Mouse (Mus musculus): ENCODE data around the gene Cc2d1a. TPM values are rescaled to one million over a fixed set of nuclear protein-coding genes. Genes with fewer than 3 reads are reported as not detected.

Gene Cc2d1a
- polyA plus RNA-seq, 1 experiment from 2014 or later: 14.0 TPM

GRCm38 (mm10) chr8:84125656-84126055 is 22.1 kb downstream of the Cc2d1a start, which contains the start of gene Podnl1:
Gene Podnl1, plus strand, starts transcription at chr8:84125989.
- H3K27ac ChIP-seq (replicated peaks): no peak within 1 kb of the TSS; the same call in 1 of the 2 replicates
- 69% methylated on average over 9 of the region's 9 CpGs for WGBS
- DNase-seq (ENCODE audit: low spot score): no peak

GRCm38 (mm10) chr8:84122151-84122550 is 25.6 kb downstream of the Cc2d1a start:
- 94% methylated on average over 3 of the region's 3 CpGs for WGBS
- Histone ChIP-seq H3K36me3 (no peaks in the 10 kb centered on the region), H3K27me3 (ENCODE audit: low read depth, poor library complexity, severe bottlenecking) (no peaks in the 10 kb centered on the region), H3K9me3 (replicated peaks) (no peaks in the 10 kb centered on the region), H3K4me3 (no peak overlapping the region), H3K27ac (replicated peaks) (no peak overlapping the region), H3K4me1 (peaks cover 1% of the 10 kb centered on the region)
- DNase-seq (ENCODE audit: low spot score): no peak

More at GRCm38 (mm10) chr8:84125656-84126055, 22.1 kb downstream of the Cc2d1a start, which contains the start of gene Podnl1:
- Histone ChIP-seq H3K27me3 (ENCODE audit: low read depth, poor library complexity, severe bottlenecking) (peaks cover 5% of the 10 kb centered on the region), H3K4me1 (peaks cover 10% of the 10 kb centered on the region), H3K4me3 (no peak within 1 kb of the TSS), H3K36me3 (no peaks in the 10 kb centered on the region), H3K9me3 (replicated peaks) (no peaks in the 10 kb centered on the region)

DNA sequence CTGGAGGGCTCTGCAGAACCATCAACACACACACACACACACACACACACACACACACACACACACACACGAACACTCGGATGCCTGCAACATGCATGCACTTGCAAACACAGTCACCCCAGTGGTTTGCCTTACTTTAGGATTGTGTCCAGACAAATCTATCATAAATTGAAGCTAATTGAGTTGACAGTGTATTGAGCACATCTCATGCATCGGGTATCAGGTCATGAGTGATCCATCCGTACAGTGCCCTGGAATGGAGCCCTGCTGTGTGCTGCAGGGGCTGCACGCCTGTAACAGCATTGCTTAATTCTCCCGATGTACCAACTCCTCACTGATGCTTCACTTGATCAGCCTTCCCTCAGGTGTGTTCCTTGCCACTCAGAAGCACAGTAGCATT is 32.1 kb downstream of the Cc2d1a start:
- H3K27me3 ChIP-seq (ENCODE audit: low read depth, poor library complexity, severe bottlenecking): no peaks in the 10 kb centered on the region
- 94% methylated on average over 6 of the region's 6 CpGs for WGBS
- H3K27ac ChIP-seq (replicated peaks): no peak overlapping the region
- H3K9me3 ChIP-seq (replicated peaks): no peaks in the 10 kb centered on the region
- DNase-seq (ENCODE audit: low spot score): no peak
- H3K36me3 ChIP-seq: no peaks in the 10 kb centered on the region
- no peak overlapping the region for H3K4me3 ChIP-seq
- no peaks in the 10 kb centered on the region for H3K4me1 ChIP-seq

DNA sequence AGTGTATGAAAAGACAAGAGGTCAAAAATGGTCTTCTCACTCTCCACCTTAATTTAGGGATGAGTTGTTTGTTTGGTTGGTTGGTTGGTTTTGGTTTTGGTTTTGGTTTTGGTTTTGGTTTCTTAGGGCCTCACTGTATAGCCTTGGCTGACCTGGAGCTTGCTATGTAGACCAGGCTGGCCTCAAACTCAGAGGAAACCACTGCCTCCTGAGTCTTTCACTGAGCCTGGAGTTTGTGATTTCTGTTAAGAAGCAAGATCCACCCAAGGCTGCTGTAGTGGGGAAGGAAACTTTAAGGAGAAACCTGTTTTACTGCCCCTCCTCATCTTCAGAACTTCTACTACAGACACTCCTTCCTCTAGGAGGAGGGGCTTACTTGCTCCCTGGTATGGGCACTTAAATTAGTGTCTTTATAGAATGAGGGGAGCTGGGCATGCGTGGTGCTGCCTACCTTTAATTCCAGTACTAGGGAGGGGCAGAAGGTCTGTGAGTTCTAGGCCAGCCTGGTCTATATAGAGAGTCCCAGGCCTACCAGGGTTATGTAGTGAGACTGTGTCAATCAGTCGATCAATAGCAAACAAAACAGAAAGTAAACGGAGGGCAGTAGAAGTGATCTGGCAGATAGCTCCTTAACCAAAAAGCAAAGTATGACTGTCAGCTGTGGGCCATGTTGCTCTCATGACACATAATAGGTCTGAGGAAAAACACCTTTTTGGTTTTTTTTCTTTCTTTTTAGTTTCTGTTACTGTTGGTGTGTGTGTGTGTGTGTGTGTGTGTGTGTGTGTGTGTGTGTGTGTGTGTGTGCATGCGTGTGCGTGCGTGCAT is 41.3 kb downstream of the Cc2d1a start:
- 96% methylated on average over 6 of the region's 6 CpGs for WGBS
- H3K36me3 ChIP-seq: peaks cover 16% of the 10 kb centered on the region
- H3K27me3 ChIP-seq (ENCODE audit: low read depth, poor library complexity, severe bottlenecking): no peaks in the 10 kb centered on the region
- peaks cover 40% of the 10 kb centered on the region for H3K4me1 ChIP-seq
- no peak for DNase-seq (ENCODE audit: low spot score)
- H3K9me3 ChIP-seq (replicated peaks): no peaks in the 10 kb centered on the region
- no peak overlapping the region for H3K4me3 ChIP-seq
- H3K27ac ChIP-seq (replicated peaks): no peak overlapping the region

GRCm38 (mm10) chr8:84105676-84106075 is 42.1 kb downstream of the Cc2d1a start:
- Histone ChIP-seq H3K4me3 (no peak overlapping the region), H3K27ac (replicated peaks) (peak overlapping the region; percentile 98; the same call in 1 of the 2 replicates), H3K4me1 (peaks cover 41% of the 10 kb centered on the region), H3K36me3 (peaks cover 23% of the 10 kb centered on the region), H3K9me3 (replicated peaks) (no peaks in the 10 kb centered on the region), H3K27me3 (ENCODE audit: low read depth, poor library complexity, severe bottlenecking) (no peaks in the 10 kb centered on the region)
- WGBS: 85% methylated on average over 2 of the region's 2 CpGs
- DNase-seq (ENCODE audit: low spot score): no peak

DNA sequence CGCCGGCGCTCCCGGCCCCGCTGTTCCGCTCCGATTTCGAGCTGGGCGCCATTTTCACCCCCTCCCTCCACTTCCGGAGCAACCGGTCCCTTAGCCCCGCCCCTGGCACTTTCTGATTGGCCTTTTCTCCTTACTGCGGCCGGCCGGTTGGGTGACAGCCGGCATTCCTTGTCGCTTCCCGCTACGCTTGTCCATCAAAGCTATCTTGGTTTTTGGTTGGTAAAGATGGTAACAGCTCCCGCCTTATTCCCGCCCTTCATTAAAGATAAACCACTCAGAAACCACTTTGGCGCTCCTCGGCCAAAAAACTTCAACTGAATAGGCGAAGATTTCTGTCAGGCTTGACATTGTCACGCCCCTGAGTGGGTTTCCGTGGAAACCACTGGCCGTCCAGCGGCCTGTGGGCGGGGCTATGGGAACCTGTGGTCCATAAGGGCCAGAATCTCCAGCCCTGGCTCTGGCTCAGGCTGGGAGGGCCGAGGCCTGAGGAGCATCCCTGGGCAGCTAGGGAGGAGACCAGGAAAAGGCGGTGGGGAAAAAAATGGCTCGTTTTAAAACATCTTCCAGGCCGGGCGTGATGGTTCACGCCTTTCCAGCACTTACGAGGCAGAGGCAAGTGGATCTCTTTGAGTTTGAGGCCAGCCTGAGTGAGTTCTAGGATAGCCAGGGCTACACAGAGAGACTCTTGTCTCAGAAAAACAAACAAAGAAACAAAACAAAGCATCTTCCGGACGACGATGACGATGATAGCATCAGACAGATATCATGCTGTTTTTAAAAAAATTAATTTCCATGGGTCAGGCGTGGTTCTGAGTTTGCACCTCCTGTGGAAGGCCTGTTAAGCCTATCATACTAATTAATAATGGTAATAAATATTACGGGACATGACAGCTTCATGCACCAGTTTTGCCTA is 42.8 kb downstream of the Cc2d1a start, which contains the start of gene Dcaf15:
Gene Dcaf15 (minus strand): TSS at position 72 of the 913 bp plus-strand sequence.
- Histone ChIP-seq H3K4me3 (peak within 1 kb of the TSS; percentile 68), H3K9me3 (replicated peaks) (no peaks in the 10 kb centered on the region), H3K4me1 (peaks cover 41% of the 10 kb centered on the region), H3K27ac (replicated peaks) (peak within 1 kb of the TSS; percentile 98), H3K27me3 (ENCODE audit: low read depth, poor library complexity, severe bottlenecking) (no peaks in the 10 kb centered on the region), H3K36me3 (peaks cover 30% of the 10 kb centered on the region)
- 8% methylated on average over 42 of the region's 42 CpGs for WGBS
- DNase-seq (ENCODE audit: low spot score): peak; percentile 99

- H3K4me3 ChIP-seq: peak overlapping the region; percentile 68
- H3K27ac ChIP-seq (replicated peaks): peak overlapping the region; percentile 98
- peaks cover 38% of the 10 kb centered on the region for H3K36me3 ChIP-seq
- under 1% methylated on average over 28 of the region's 29 CpGs for WGBS
- peak; percentile 89 for DNase-seq (ENCODE audit: low spot score)
- peaks cover 41% of the 10 kb centered on the region for H3K4me1 ChIP-seq
- H3K9me3 ChIP-seq (replicated peaks): no peaks in the 10 kb centered on the region
- no peaks in the 10 kb centered on the region for H3K27me3 ChIP-seq (ENCODE audit: low read depth, poor library complexity, severe bottlenecking)
Measured at GRCm38 (mm10) chr8:84104221-84104620, 43.5 kb downstream of the Cc2d1a start.

GRCm38 (mm10) chr8:84103601-84104000 is 44.1 kb downstream of the Cc2d1a start:
- H3K4me1 ChIP-seq: peaks cover 41% of the 10 kb centered on the region
- peaks cover 44% of the 10 kb centered on the region for H3K36me3 ChIP-seq
- 67% methylated on average over 3 of the region's 3 CpGs for WGBS
- DNase-seq (ENCODE audit: low spot score): no peak
- H3K27me3 ChIP-seq (ENCODE audit: low read depth, poor library complexity, severe bottlenecking): no peaks in the 10 kb centered on the region
- H3K27ac ChIP-seq (replicated peaks): peak overlapping the region; percentile 98
- H3K9me3 ChIP-seq (replicated peaks): no peaks in the 10 kb centered on the region
- peak overlapping the region; percentile 68 for H3K4me3 ChIP-seq

- 95% methylated on average over 25 of the region's 25 CpGs for WGBS
Measured at GRCm38 (mm10) chr8:84101476-84102270, 46.1 kb downstream of the Cc2d1a start.

GRCm38 (mm10) chr8:84098376-84098775 is 49.4 kb downstream of the Cc2d1a start:
- no peak for DNase-seq (ENCODE audit: low spot score)
- peaks cover 21% of the 10 kb centered on the region for H3K4me1 ChIP-seq
- H3K27ac ChIP-seq (replicated peaks): no peak overlapping the region
- no peaks in the 10 kb centered on the region for H3K27me3 ChIP-seq (ENCODE audit: low read depth, poor library complexity, severe bottlenecking)
- no peak overlapping the region for H3K4me3 ChIP-seq
- no peaks in the 10 kb centered on the region for H3K9me3 ChIP-seq (replicated peaks)
- H3K36me3 ChIP-seq: peaks cover 96% of the 10 kb centered on the region
- WGBS: 96% methylated on average over 7 of the region's 7 CpGs

More at GRCm38 (mm10) chr8:84101476-84102270, 46.1 kb downstream of the Cc2d1a start:
- Histone ChIP-seq H3K9me3 (replicated peaks) (no peaks in the 10 kb centered on the region), H3K4me1 (peaks cover 41% of the 10 kb centered on the region), H3K36me3 (peaks cover 63% of the 10 kb centered on the region), H3K4me3 (no peak overlapping the region), H3K27me3 (ENCODE audit: low read depth, poor library complexity, severe bottlenecking) (no peaks in the 10 kb centered on the region), H3K27ac (replicated peaks) (no peak overlapping the region)
- no peak for DNase-seq (ENCODE audit: low spot score)

DNA sequence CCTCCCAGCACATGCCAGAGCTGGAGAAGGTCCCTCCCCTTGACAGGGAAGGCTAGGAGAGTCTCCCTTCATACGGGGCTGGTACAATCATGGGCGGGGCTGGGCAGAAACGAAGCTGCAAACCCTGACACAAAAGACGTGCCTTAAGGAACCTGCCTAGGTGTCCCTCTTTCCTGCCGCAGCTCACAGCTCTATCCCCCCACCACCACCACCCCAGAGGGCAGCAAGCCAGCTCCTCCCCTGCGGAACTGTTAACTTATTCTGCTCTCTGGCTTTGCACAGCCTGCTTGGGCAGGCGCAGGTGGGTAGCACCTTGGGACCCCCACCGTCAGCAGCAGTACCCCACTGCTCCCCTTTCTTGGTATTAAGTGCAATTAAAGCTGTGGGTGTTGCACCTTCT is 51.7 kb downstream of the Cc2d1a start:
- WGBS: 74% methylated on average over 8 of the region's 8 CpGs
- H3K36me3 ChIP-seq: peaks cover 100% of the 10 kb centered on the region
- H3K4me3 ChIP-seq: no peak overlapping the region
- H3K9me3 ChIP-seq (replicated peaks): no peaks in the 10 kb centered on the region
- H3K27me3 ChIP-seq (ENCODE audit: low read depth, poor library complexity, severe bottlenecking): no peaks in the 10 kb centered on the region
- no peak overlapping the region for H3K27ac ChIP-seq (replicated peaks)
- DNase-seq (ENCODE audit: low spot score): no peak
- H3K4me1 ChIP-seq: no peaks in the 10 kb centered on the region

DNA sequence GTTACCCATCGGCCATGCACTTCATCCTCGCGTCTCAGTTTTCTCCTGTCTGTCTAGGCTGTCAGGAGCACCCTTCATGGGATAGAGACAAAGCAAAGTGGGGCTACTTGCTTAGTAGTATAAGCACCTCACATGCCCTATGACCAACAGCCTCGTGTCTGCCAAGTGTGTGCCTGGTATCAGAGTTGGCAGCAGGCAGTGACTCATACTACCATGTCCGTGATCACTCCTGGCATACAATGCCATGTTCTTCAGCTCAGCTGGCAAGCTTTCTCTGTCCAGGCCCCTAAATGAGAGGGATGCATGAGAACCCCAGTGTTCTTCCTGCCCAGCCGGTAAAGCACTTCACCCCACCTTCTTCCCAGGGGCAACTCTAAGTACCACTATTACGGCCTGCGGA is 57.2 kb downstream of the Cc2d1a start:
- 0 out of 2 replicates have a peak, but pooled peaks cover under 1% of the 10 kb centered on the region for H3K27me3 ChIP-seq (ENCODE audit: low read depth, poor library complexity, severe bottlenecking)
- H3K4me3 ChIP-seq: no peak overlapping the region
- no peaks in the 10 kb centered on the region for H3K9me3 ChIP-seq (replicated peaks)
- H3K27ac ChIP-seq (replicated peaks): no peak overlapping the region
- H3K36me3 ChIP-seq: peaks cover 100% of the 10 kb centered on the region
- no peaks in the 10 kb centered on the region for H3K4me1 ChIP-seq
- no peak for DNase-seq (ENCODE audit: low spot score)
- WGBS: 93% methylated on average over 8 of the region's 8 CpGs

Measured in midbrain, embryonic 10.5 days (tissue).